8 mouse cellular contexts compared by ENCODE assay signal in genomic region chr7:45919083-45919671, GRCm38 (mm10). TPM values are rescaled to one million over a fixed set of nuclear protein-coding genes. Genes with fewer than 3 reads are reported as not detected.
DNase-seq lines count a peak whose midpoint lies in the region; ATAC-seq and TF ChIP-seq lines count a peak whose summit lies in the region.
"Had no signal": no experiment of that assay in that cellular context is flagged by ENCODE, and none has a peak within 500 bp of the region (broad histone marks: within the 10 kb centered on the region; RNA-seq: fewer than 3 reads in every experiment).

No protein-coding gene starts in this region.

- DNase-seq in lung, embryonic 14.5 days: no peak
- DNase-seq in lung, postnatal 14 days: no peak
- DNase-seq in ZHBTc4 (ENCODE audit: low read depth, low spot score): peak; percentile 66
- DNase-seq in heart, postnatal 4 days: peak; percentile 47
- DNase-seq in ovary, adult 18-20 months (ENCODE audit: low spot score): no peak

- peak; percentile 63 for TF ChIP-seq CTCF in lung, embryonic 14.5 days (IDR thresholded peaks at IDR 0.05; ENCODE audit: low read depth)

- H3K4me1 ChIP-seq in lung, embryonic 14.5 days (ENCODE audit: insufficient read depth): peaks cover 35% of the 10 kb centered on the region
- H3K4me1 ChIP-seq in stomach, embryonic 14.5 days (ENCODE audit: control insufficient read depth, insufficient read depth, low read length): peaks cover 63% of the 10 kb centered on the region

- H3K9ac ChIP-seq in lung, embryonic 14.5 days: no peak overlapping the region
- H3K9ac ChIP-seq in stomach, embryonic 14.5 days (replicated peaks; ENCODE audit: low read depth, low read length): no peak overlapping the region

- H3K4me3 ChIP-seq in lung, embryonic 14.5 days (ENCODE audit: low read depth, low read length): peak overlapping the region; percentile 52; the same call in 1 of the 2 replicates
- peak overlapping the region; percentile 53; the same call in 1 of the 2 replicates for H3K4me3 ChIP-seq in stomach, embryonic 14.5 days (ENCODE audit: low read depth, low read length)

- H3K4me2 ChIP-seq in lung, embryonic 14.5 days: peak overlapping the region; percentile 69
- peak overlapping the region; percentile 76 for H3K4me2 ChIP-seq in stomach, embryonic 14.5 days (replicated peaks; ENCODE audit: low read depth, low read length)

- H3K27ac ChIP-seq in lung, embryonic 14.5 days (ENCODE audit: low read depth): no peak overlapping the region
- H3K27ac ChIP-seq in stomach, embryonic 14.5 days (ENCODE audit: low read length): peak overlapping the region; percentile 96; the same call in 1 of the 2 replicates

- no peaks in the 10 kb centered on the region for H3K27me3 ChIP-seq in lung, embryonic 14.5 days (ENCODE audit: insufficient read depth, low read length)
- no peaks in the 10 kb centered on the region for H3K27me3 ChIP-seq in stomach, embryonic 14.5 days (ENCODE audit: control insufficient read depth, insufficient read depth, low read length)

- H3K9me3 ChIP-seq in lung, embryonic 14.5 days (ENCODE audit: low read depth, low read length): no peaks in the 10 kb centered on the region
- H3K9me3 ChIP-seq in stomach, embryonic 14.5 days (ENCODE audit: control insufficient read depth, low read depth, low read length): no peaks in the 10 kb centered on the region

- WGBS in lung, embryonic 14.5 days: 69% methylated on average over 14 of the region's 14 CpGs
- WGBS in stomach, embryonic 14.5 days: 67% methylated on average over 14 of the region's 14 CpGs

- peaks cover 11% of the 10 kb centered on the region; the same call in 1 of the 2 replicates for H3K36me3 ChIP-seq in lung, embryonic 14.5 days (ENCODE audit: insufficient read depth)
- peaks cover 10% of the 10 kb centered on the region; the same call in 1 of the 2 replicates for H3K36me3 ChIP-seq in stomach, embryonic 14.5 days (ENCODE audit: control insufficient read depth, insufficient read depth, low read length)

- no peak for ATAC-seq in lung, embryonic 14.5 days (ENCODE audit: insufficient read depth)
- no peak for ATAC-seq in stomach, embryonic 14.5 days (ENCODE audit: insufficient number of reproducible peaks, insufficient read depth, low FRiP score, low read depth)
- ATAC-seq in megakaryocyte progenitor cell, adult 5-6 weeks (replicated peaks; ENCODE audit: poor library complexity): no peak

RNA-seq across cellular contexts. Expression of gene Emp3, which starts 2.0 kb away (rescaled TPM):
- 164 and 174 TPM in 2 replicates for polyA plus RNA-seq in lung, embryonic 14.5 days (2014; fragmentation: Nextera tagmentation; extraction: Ambion mirVana)
- 10 to 100 TPM; 38.0 to 42.1 TPM for total RNA-seq in heart, postnatal 4 days (2021)
- polyA plus RNA-seq in stomach, embryonic 14.5 days (2014; fragmentation: Nextera tagmentation; extraction: Ambion mirVana): 263 and 295 TPM in 2 replicates
- total RNA-seq in megakaryocyte progenitor cell, adult 5-6 weeks (2015): 238 and 280 TPM in 2 replicates
- 186 and 203 TPM in 2 replicates for total RNA-seq in megakaryocyte progenitor cell, adult 5-6 weeks (2017)

RNA-seq across cellular contexts. Expression of gene Ccdc114, which starts 4.7 kb away (rescaled TPM):
- 2.9 and 4.4 TPM in 2 replicates for polyA plus RNA-seq in lung, embryonic 14.5 days (2014; fragmentation: Nextera tagmentation; extraction: Ambion mirVana)
- 1 to 10 TPM; 1.6 TPM for total RNA-seq in heart, postnatal 4 days (2021)
- polyA plus RNA-seq in stomach, embryonic 14.5 days (2014; fragmentation: Nextera tagmentation; extraction: Ambion mirVana): 3.4 and 3.5 TPM in 2 replicates
- total RNA-seq in megakaryocyte progenitor cell, adult 5-6 weeks (2015): 0.99 and 2.0 TPM in 2 replicates
- total RNA-seq in megakaryocyte progenitor cell, adult 5-6 weeks (2017): 2.6 and 3.3 TPM in 2 replicates
- polyA plus RNA-seq: erythroblast, embryonic 14.5 days had no signal

RNA-seq across cellular contexts. Expression of gene Tmem143, which starts 22.4 kb away (rescaled TPM):
- 2.7 and 3.5 TPM in 2 replicates for polyA plus RNA-seq in lung, embryonic 14.5 days (2014; fragmentation: Nextera tagmentation; extraction: Ambion mirVana)
- 10 to 100 TPM; 36.9 to 43.9 TPM for total RNA-seq in heart, postnatal 4 days (2021)
- 4.7 and 5.4 TPM in 2 replicates for polyA plus RNA-seq in stomach, embryonic 14.5 days (2014; fragmentation: Nextera tagmentation; extraction: Ambion mirVana)
- 5.3 TPM in 2 replicates for total RNA-seq in megakaryocyte progenitor cell, adult 5-6 weeks (2015)
- total RNA-seq in megakaryocyte progenitor cell, adult 5-6 weeks (2017): 8.1 and 17.2 TPM in 2 replicates

RNA-seq across cellular contexts. Expression of gene Syngr4, which starts 22.7 kb away (rescaled TPM):
- polyA plus RNA-seq in lung, embryonic 14.5 days (2014; fragmentation: Nextera tagmentation; extraction: Ambion mirVana): 1.0 and 1.4 TPM in 2 replicates
- total RNA-seq in heart, postnatal 4 days (2021): 1 to 10 TPM in 1 of 2 experiments, under 1 TPM in 1; 0.90 to 1.3 TPM
- 0.45 and 0.65 TPM in 2 replicates for polyA plus RNA-seq in stomach, embryonic 14.5 days (2014; fragmentation: Nextera tagmentation; extraction: Ambion mirVana)
- 1.3 and 1.5 TPM in 2 replicates for total RNA-seq in megakaryocyte progenitor cell, adult 5-6 weeks (2015)
- total RNA-seq in megakaryocyte progenitor cell, adult 5-6 weeks (2017): 2.1 TPM in 1 of 2 replicates, not detected in the other

RNA-seq across cellular contexts. Expression of gene Grin2d, which starts 41.0 kb away (rescaled TPM):
- polyA plus RNA-seq in lung, embryonic 14.5 days (2014; fragmentation: Nextera tagmentation; extraction: Ambion mirVana): 0.41 and 0.43 TPM in 2 replicates
- under 1 TPM; 0.52 to 0.63 TPM for total RNA-seq in heart, postnatal 4 days (2021)
- polyA plus RNA-seq in stomach, embryonic 14.5 days (2014; fragmentation: Nextera tagmentation; extraction: Ambion mirVana): 0.29 and 0.48 TPM in 2 replicates
- not detected in 2 replicates for total RNA-seq in megakaryocyte progenitor cell, adult 5-6 weeks (2015)
- total RNA-seq in megakaryocyte progenitor cell, adult 5-6 weeks (2017): under 0.01 TPM in 1 of 2 replicates, not detected in the other

Comparison
In these comparisons a context has a peak if more than half of its experiments do, and no peak if none do; other contexts are left out.
1. DNase-seq: peak in ZHBTc4 (single experiment) and heart, postnatal 4 days (single experiment); none in lung, embryonic 14.5 days (single experiment), lung, postnatal 14 days (single experiment) and ovary, adult 18-20 months (single experiment).
2. RNA of gene Emp3, which starts 2.0 kb away (total RNA-seq): 186 to 280 TPM in megakaryocyte progenitor cell, adult 5-6 weeks; 38.0 to 42.1 TPM in heart, postnatal 4 days; every median in the first group is over 4 times any median in the second.